Mouse (Mus musculus) brain, embryonic 14.5 days (tissue): ENCODE measurements around the gene Mras.

Experiments used
- CTCF ChIP-seq: fragments of 200-500 bp; IDR thresholded peaks from 2 replicates; pipeline ENCODE4 v1.5.1; 2012; ENCODE audit warnings: inconsistent platforms, mild to moderate bottlenecking, moderate library complexity, borderline replicate concordance; ENCODE audit not compliant: insufficient read depth, insufficient read length; ENCODE audit errors: extremely low read depth
- POLR2A ChIP-seq: fragments of 200-500 bp; IDR thresholded peaks from 2 replicates; pipeline ENCODE4 v1.6.1; 2012; ENCODE audit warnings: mild to moderate bottlenecking, inconsistent platforms, borderline replicate concordance; ENCODE audit not compliant: poor library complexity, insufficient read depth, insufficient read length, severe bottlenecking; ENCODE audit errors: extremely low read depth

GRCm38 (mm10) chr9:99340126-99340525, 97.1 kb downstream of the Mras start:
- no peak for TF ChIP-seq POLR2A
- no peak for TF ChIP-seq CTCF
